Mouse (Mus musculus) forebrain, embryonic 10.5 days (tissue): ENCODE results near the gene Zfp91. TPM values are rescaled to one million over a fixed set of nuclear protein-coding genes. Genes with fewer than 3 reads are reported as not detected.

Experiments
- DNase-seq: peaks from one replicate; pipeline ENCODE4 v3.0.0-alpha.2; 2017; ENCODE audit warnings: low spot score; ENCODE audit errors: extremely low spot score
- H3K27ac ChIP-seq: fragments of 300-500 bp; sonication (generic); 2 replicates; pipeline ENCODE4 v1.5.1; 2016; ENCODE audit warnings: mild to moderate bottlenecking
- H3K27me3 ChIP-seq: fragments of 300-500 bp; sonication (generic); 2 replicates; pipeline ENCODE4 v1.6.1; 2016; ENCODE audit warnings: mild to moderate bottlenecking; ENCODE audit not compliant: poor library complexity, severe bottlenecking
- H3K36me3 ChIP-seq: fragments of 300-500 bp; sonication (generic); replicated peaks from 2 replicates; pipeline ENCODE4 v1.6.1; 2016; ENCODE audit warnings: mild to moderate bottlenecking, moderate library complexity
- H3K4me1 ChIP-seq: fragments of 300-500 bp; sonication (generic); 2 replicates; pipeline ENCODE4 v1.6.1; 2016
- H3K4me3 ChIP-seq: fragments of 300-500 bp; sonication (generic); 2 replicates; pipeline ENCODE4 v1.5.1; 2016; ENCODE audit warnings: mild to moderate bottlenecking, moderate library complexity
- H3K9me3 ChIP-seq: fragments of 300-500 bp; sonication (generic); 2 replicates; pipeline ENCODE4 v1.6.1; 2016; ENCODE audit warnings: mild to moderate bottlenecking, moderate library complexity
- WGBS: fragments of 180-500 bp; shearing (Covaris S2); methylation state at CpG from one replicate; pipeline ENCODE4 v1.1.7; 2016; 5-methylcytosine and 5-hydroxymethylcytosine counted together
- polyA plus RNA-seq: library from polyadenylated mRNA; unstranded; fragments of >200 nt; fragmentation: Nextera tagmentation; extraction: Ambion mirVana; gene quantifications from 2 replicates; pipeline ENCODE4 v1.2.1, GENCODE M21; 2016

Gene Zfp91
- 14.1 and 14.3 TPM in 2 replicates for polyA plus RNA-seq

- WGBS, result under 1% methylated on average over 59 of the region's 76 CpGs
- Histone ChIP-seq H3K4me3 (peak within 1 kb of the TSS; percentile 90), H3K4me1 (peaks cover 31% of the 10 kb centered on the region), H3K27me3 (no peaks in the 10 kb centered on the region), H3K9me3 (no peaks in the 10 kb centered on the region), H3K27ac (peak within 1 kb of the TSS; percentile 99), H3K36me3 (no peaks in the 10 kb centered on the region)
- DNase-seq, result peak; percentile 96
Measured at GRCm38 (mm10) chr19:12795511-12796327, at the start of gene Zfp91, which contains the start of gene Lpxn. Zfp91 (minus strand) TSS chr19:12796126. Lpxn (plus strand) TSS chr19:12796193.

GRCm38 (mm10) chr19:12838507-12838906 lies 42.6 kb upstream of the Zfp91 start:
- 95% methylated on average over 1 of the region's 1 CpGs for WGBS
- no peaks in the 10 kb centered on the region for H3K27me3 ChIP-seq
- H3K27ac ChIP-seq, result no peak overlapping the region
- H3K4me1 ChIP-seq, result no peaks in the 10 kb centered on the region
- no peak overlapping the region for H3K4me3 ChIP-seq
- no peaks in the 10 kb centered on the region for H3K9me3 ChIP-seq
- no peaks in the 10 kb centered on the region for H3K36me3 ChIP-seq
- DNase-seq, result no peak

- Histone ChIP-seq H3K9me3 (no peaks in the 10 kb centered on the region), H3K4me3 (no peak overlapping the region), H3K36me3 (no peaks in the 10 kb centered on the region), H3K27ac (no peak overlapping the region), H3K27me3 (no peaks in the 10 kb centered on the region), H3K4me1 (no peaks in the 10 kb centered on the region)
- WGBS, result 89% methylated on average over 3 of the region's 3 CpGs
- no peak for DNase-seq
Measured at GRCm38 (mm10) chr19:12833625-12834024, 37.7 kb upstream of the Zfp91 start.

GRCm38 (mm10) chr19:12831559-12831958 lies 35.6 kb upstream of the Zfp91 start:
- Histone ChIP-seq H3K27me3 (no peaks in the 10 kb centered on the region), H3K36me3 (no peaks in the 10 kb centered on the region), H3K9me3 (no peaks in the 10 kb centered on the region), H3K27ac (no peak overlapping the region), H3K4me3 (no peak overlapping the region), H3K4me1 (no peaks in the 10 kb centered on the region)
- no peak for DNase-seq
- WGBS, result 74% methylated on average over 1 of the region's 1 CpGs

- no peak overlapping the region for H3K4me3 ChIP-seq
- no peaks in the 10 kb centered on the region for H3K9me3 ChIP-seq
- no peak for DNase-seq
- no peaks in the 10 kb centered on the region for H3K27me3 ChIP-seq
- no peaks in the 10 kb centered on the region for H3K36me3 ChIP-seq
- H3K4me1 ChIP-seq, result no peaks in the 10 kb centered on the region
- 71% methylated on average over 2 of the region's 2 CpGs for WGBS
- H3K27ac ChIP-seq, result no peak overlapping the region
Measured at GRCm38 (mm10) chr19:12830823-12831430, 35.0 kb upstream of the Zfp91 start.

- Histone ChIP-seq H3K27ac (no peak overlapping the region), H3K4me1 (no peaks in the 10 kb centered on the region), H3K9me3 (no peaks in the 10 kb centered on the region), H3K4me3 (no peak overlapping the region), H3K27me3 (no peaks in the 10 kb centered on the region), H3K36me3 (no peaks in the 10 kb centered on the region)
- no peak for DNase-seq
- 70% methylated on average over 4 of the region's 4 CpGs for WGBS
Measured at GRCm38 (mm10) chr19:12824549-12824948, 28.6 kb upstream of the Zfp91 start.

- no peaks in the 10 kb centered on the region for H3K4me1 ChIP-seq
- no peak for DNase-seq
Measured at GRCm38 (mm10) chr19:12820383-12820782, 24.5 kb upstream of the Zfp91 start.

GRCm38 (mm10) chr19:12818507-12818906 lies 22.6 kb upstream of the Zfp91 start:
- H3K9me3 ChIP-seq, result no peaks in the 10 kb centered on the region
- no peaks in the 10 kb centered on the region for H3K4me1 ChIP-seq
- H3K27ac ChIP-seq, result no peak overlapping the region
- H3K27me3 ChIP-seq, result no peaks in the 10 kb centered on the region
- DNase-seq, result no peak
- 93% methylated on average over 1 of the region's 1 CpGs for WGBS
- no peaks in the 10 kb centered on the region for H3K36me3 ChIP-seq
- H3K4me3 ChIP-seq, result no peak overlapping the region

More at GRCm38 (mm10) chr19:12820383-12820782, 24.5 kb upstream of the Zfp91 start:
- H3K9me3 ChIP-seq, result no peaks in the 10 kb centered on the region
- H3K4me3 ChIP-seq, result no peak overlapping the region
- no peaks in the 10 kb centered on the region for H3K36me3 ChIP-seq
- H3K27ac ChIP-seq, result no peak overlapping the region
- no peaks in the 10 kb centered on the region for H3K27me3 ChIP-seq
- WGBS, result 32% methylated on average over 4 of the region's 4 CpGs

- H3K4me1 ChIP-seq, result no peaks in the 10 kb centered on the region
- no peak overlapping the region for H3K4me3 ChIP-seq
- H3K9me3 ChIP-seq, result no peaks in the 10 kb centered on the region
- no peak overlapping the region for H3K27ac ChIP-seq
- 71% methylated on average over 1 of the region's 1 CpGs for WGBS
- no peaks in the 10 kb centered on the region for H3K27me3 ChIP-seq
- H3K36me3 ChIP-seq, result no peaks in the 10 kb centered on the region
- DNase-seq, result no peak
Measured at GRCm38 (mm10) chr19:12813883-12814282, 18.0 kb upstream of the Zfp91 start.

GRCm38 (mm10) chr19:12812644-12813364 lies 16.9 kb upstream of the Zfp91 start:
- Histone ChIP-seq H3K27ac (no peak overlapping the region), H3K36me3 (no peaks in the 10 kb centered on the region), H3K4me3 (no peak overlapping the region), H3K9me3 (no peaks in the 10 kb centered on the region), H3K27me3 (no peaks in the 10 kb centered on the region), H3K4me1 (no peaks in the 10 kb centered on the region)
- 78% methylated on average over 1 of the region's 1 CpGs for WGBS
- DNase-seq, result no peak

GRCm38 (mm10) chr19:12806214-12806613 lies 10.3 kb upstream of the Zfp91 start:
- 74% methylated on average over 2 of the region's 2 CpGs for WGBS
- H3K27ac ChIP-seq, result no peak overlapping the region
- no peaks in the 10 kb centered on the region for H3K36me3 ChIP-seq
- H3K27me3 ChIP-seq, result no peaks in the 10 kb centered on the region
- no peak overlapping the region for H3K4me3 ChIP-seq
- H3K4me1 ChIP-seq, result no peaks in the 10 kb centered on the region
- H3K9me3 ChIP-seq, result no peaks in the 10 kb centered on the region
- no peak for DNase-seq

- no peaks in the 10 kb centered on the region for H3K4me1 ChIP-seq
- no peak overlapping the region for H3K27ac ChIP-seq
- 87% methylated on average over 3 of the region's 3 CpGs for WGBS
- no peak overlapping the region for H3K4me3 ChIP-seq
- H3K36me3 ChIP-seq, result no peaks in the 10 kb centered on the region
- H3K27me3 ChIP-seq, result no peaks in the 10 kb centered on the region
- DNase-seq, result no peak
- H3K9me3 ChIP-seq, result no peaks in the 10 kb centered on the region
Measured at GRCm38 (mm10) chr19:12805730-12806129, 9.8 kb upstream of the Zfp91 start.

- H3K27me3 ChIP-seq, result no peaks in the 10 kb centered on the region
- DNase-seq, result no peak
- H3K9me3 ChIP-seq, result no peaks in the 10 kb centered on the region
- no peaks in the 10 kb centered on the region for H3K4me1 ChIP-seq
- no peak overlapping the region for H3K27ac ChIP-seq
- 76% methylated on average over 1 of the region's 1 CpGs for WGBS
- no peaks in the 10 kb centered on the region for H3K36me3 ChIP-seq
- H3K4me3 ChIP-seq, result no peak overlapping the region
Measured at GRCm38 (mm10) chr19:12804237-12804636, 8.3 kb upstream of the Zfp91 start.
